Mouse (Mus musculus) hindbrain, embryonic 14.5 days (tissue): ENCODE results near the gene Ccdc180. TPM values are rescaled to one million over a fixed set of nuclear protein-coding genes. Genes with fewer than 3 reads are reported as not detected.

ENCODE experiments used
- ATAC-seq: fragments of 200-750 bp; cut with Nextera tagmentation; 2 replicates; pipeline ENCODE4 v1.8.0; 2017; ENCODE audit warnings: moderate number of reproducible peaks, mild to moderate bottlenecking, moderate TSS enrichment, moderate library complexity; ENCODE audit not compliant: low FRiP score
- DNase-seq: peaks from one replicate; pipeline ENCODE4 v3.0.0-alpha.2; 2015; ENCODE audit warnings: low spot score
- H3K27ac ChIP-seq: fragments of 300-500 bp; sonication (generic); 2 replicates; pipeline ENCODE4 v1.5.1; 2014; ENCODE audit warnings: mild to moderate bottlenecking, moderate library complexity
- H3K27me3 ChIP-seq: fragments of 300-500 bp; sonication (generic); 2 replicates; pipeline ENCODE4 v1.6.1; 2014; ENCODE audit warnings: mild to moderate bottlenecking, low read length, mixed read lengths; ENCODE audit not compliant: control insufficient read depth, insufficient read depth
- H3K36me3 ChIP-seq: fragments of 300-500 bp; sonication (generic); replicated peaks from 2 replicates; pipeline ENCODE4 v1.6.1; 2014; ENCODE audit not compliant: control insufficient read depth, insufficient read depth
- H3K4me1 ChIP-seq: fragments of 300-500 bp; sonication (generic); replicated peaks from 2 replicates; pipeline ENCODE4 v1.6.1; 2014; ENCODE audit warnings: antibody characterized with exemption, low read length, mixed read lengths; ENCODE audit not compliant: control insufficient read depth, insufficient read depth
- H3K4me2 ChIP-seq: fragments of 300-500 bp; sonication (generic); replicated peaks from 2 replicates; pipeline ENCODE4 v1.6.1; 2014; ENCODE audit warnings: mild to moderate bottlenecking, moderate library complexity
- H3K4me3 ChIP-seq: fragments of 300-500 bp; sonication (generic); replicated peaks from 2 replicates; pipeline ENCODE4 v1.5.1; 2014; ENCODE audit warnings: mild to moderate bottlenecking, low read length
- H3K9ac ChIP-seq: fragments of 300-500 bp; sonication (generic); 2 replicates; pipeline ENCODE4 v1.6.1; 2014
- H3K9me3 ChIP-seq: fragments of 300-500 bp; sonication (generic); 2 replicates; pipeline ENCODE4 v1.6.1; 2016; ENCODE audit warnings: low read length; ENCODE audit not compliant: control insufficient read depth
- WGBS: fragments of 180-500 bp; shearing (Covaris S2); extraction: QIAGEN DNeasy Blood & Tissue Kit; methylation state at CpG from one replicate; pipeline ENCODE4 v1.1.7; 2014; 5-methylcytosine and 5-hydroxymethylcytosine counted together
- polyA plus RNA-seq: library from polyadenylated mRNA; unstranded; fragments of >200 nt; fragmentation: Nextera tagmentation; extraction: Ambion mirVana; gene quantifications from 2 replicates; pipeline ENCODE4 v1.2.1, GENCODE M21; 2014

The Ccdc180 gene
- polyA plus RNA-seq, 1 experiment from 2014 or later: 0.59 TPM

DNA sequence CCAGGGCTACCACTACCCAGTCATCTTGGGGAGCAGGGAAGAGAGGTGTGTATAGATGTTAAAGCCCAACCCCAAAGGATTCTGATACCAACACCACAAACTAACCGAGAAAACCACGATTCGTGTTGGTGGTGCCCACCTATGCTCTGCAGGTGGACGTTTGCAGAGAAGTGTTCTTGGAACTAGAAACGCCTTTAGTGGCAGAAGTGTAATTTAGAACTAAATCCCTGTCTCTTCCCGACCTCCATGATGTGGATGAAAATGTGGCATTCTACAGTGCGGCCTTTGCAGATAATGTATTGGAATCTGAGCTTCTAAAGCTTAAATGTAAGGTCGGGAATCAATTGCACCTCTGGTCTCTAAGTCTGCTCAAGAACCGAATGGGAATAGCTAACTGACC is 82.8 kb downstream of the Ccdc180 start:
- DNase-seq: no peak
- Histone ChIP-seq H3K4me2 (peak overlapping the region; percentile 84), H3K36me3 (no peaks in the 10 kb centered on the region), H3K9me3 (no peaks in the 10 kb centered on the region), H3K27ac (peak overlapping the region; percentile 61; the same call in 1 of the 2 replicates), H3K4me1 (peaks cover 18% of the 10 kb centered on the region), H3K4me3 (peak overlapping the region; percentile 79), H3K27me3 (no peaks in the 10 kb centered on the region), H3K9ac (peak overlapping the region; percentile 75)
- WGBS: 34% methylated on average over 9 of the region's 9 CpGs
- no peak for ATAC-seq

DNA sequence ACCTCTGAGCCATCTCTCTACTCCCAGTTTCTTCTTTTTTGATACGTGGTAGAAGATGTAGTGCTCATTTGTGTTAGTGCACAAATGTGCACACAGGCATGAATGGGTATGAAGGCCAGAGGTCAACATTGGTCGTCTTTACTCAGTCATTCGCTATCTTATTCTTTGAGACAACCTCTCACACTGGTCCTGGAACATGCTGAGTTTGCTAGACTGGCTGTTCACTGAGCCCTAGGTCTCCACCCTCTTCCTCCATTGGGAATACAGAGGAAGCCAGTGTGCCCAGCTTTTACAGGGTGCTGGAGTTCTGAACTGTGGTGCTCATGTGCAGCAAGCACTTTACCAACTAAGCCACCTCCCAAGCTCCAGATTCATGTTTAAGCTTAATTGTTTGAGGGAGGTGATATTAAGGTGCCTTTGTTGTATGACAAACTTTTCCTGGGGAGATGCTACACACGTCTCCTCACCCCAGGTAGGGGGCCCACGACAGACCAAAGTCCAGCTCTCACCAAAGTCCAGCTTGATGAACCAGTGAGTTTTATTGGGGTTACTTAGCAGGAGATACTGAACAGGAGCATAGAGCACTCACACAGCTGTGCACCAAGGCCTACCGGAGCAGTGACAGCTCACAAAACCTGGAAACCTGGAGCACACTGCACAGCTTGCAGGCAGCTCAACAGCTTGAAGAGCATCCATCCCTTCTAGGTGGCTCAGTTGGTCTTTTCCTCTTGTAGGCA is 87.0 kb downstream of the Ccdc180 start:
- Histone ChIP-seq H3K36me3 (no peaks in the 10 kb centered on the region), H3K4me3 (no peak overlapping the region), H3K9ac (no peak overlapping the region), H3K27ac (no peak overlapping the region), H3K27me3 (no peaks in the 10 kb centered on the region), H3K4me2 (no peak overlapping the region), H3K4me1 (peaks cover 15% of the 10 kb centered on the region), H3K9me3 (no peaks in the 10 kb centered on the region)
- DNase-seq: no peak
- no peak for ATAC-seq
- 79% methylated on average over 6 of the region's 6 CpGs for WGBS

DNA sequence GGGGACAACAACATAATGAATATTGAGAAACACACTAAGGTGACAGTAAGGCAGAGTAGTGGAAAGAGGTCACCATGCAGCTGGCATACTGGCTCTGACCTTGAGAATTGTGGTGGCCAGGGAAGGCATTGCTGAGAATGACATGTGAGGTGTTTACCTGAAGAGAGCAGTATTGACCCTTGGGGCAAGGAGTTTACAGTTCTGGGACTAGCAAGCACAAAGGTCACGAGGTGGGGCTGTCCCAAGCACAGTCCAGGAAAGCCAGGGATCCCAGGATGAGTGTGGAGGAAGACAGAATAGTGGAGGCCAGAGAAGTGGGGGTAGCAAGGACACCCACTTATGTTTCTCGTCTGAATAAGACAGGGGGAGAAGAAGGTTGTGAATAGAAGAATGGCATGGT is 89.8 kb downstream of the Ccdc180 start:
- ATAC-seq (no peak), DNase-seq (no peak)
- H3K4me2 ChIP-seq: no peak overlapping the region
- no peak overlapping the region for H3K4me3 ChIP-seq
- H3K4me1 ChIP-seq: no peaks in the 10 kb centered on the region
- no peaks in the 10 kb centered on the region for H3K27me3 ChIP-seq
- no peaks in the 10 kb centered on the region for H3K36me3 ChIP-seq
- H3K9ac ChIP-seq: no peak overlapping the region
- no peaks in the 10 kb centered on the region for H3K9me3 ChIP-seq
- 52% methylated on average over 2 of the region's 2 CpGs for WGBS
- H3K27ac ChIP-seq: no peak overlapping the region

DNA sequence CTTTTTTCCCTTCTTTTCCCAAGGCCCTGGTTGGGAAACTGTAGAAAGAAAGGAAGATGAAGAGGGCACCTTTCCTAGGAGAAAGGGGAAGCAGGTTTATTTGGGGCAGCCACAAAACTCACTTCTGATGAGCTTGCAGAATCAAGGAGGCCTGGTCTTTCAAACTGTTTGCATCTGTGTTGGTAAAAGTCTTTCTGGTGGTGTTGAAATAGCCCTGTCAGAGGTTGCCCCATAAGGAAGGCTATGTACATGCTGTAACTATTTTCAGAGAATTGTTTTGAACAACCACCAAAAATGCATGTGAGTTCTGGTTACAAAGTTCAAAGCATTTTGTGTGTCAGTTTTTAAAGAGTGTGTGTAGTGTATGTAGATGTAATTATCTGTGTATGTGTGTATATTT is 91.0 kb downstream of the Ccdc180 start:
- Histone ChIP-seq H3K9ac (no peak overlapping the region), H3K27me3 (no peaks in the 10 kb centered on the region), H3K4me3 (no peak overlapping the region), H3K4me2 (no peak overlapping the region), H3K4me1 (no peaks in the 10 kb centered on the region), H3K27ac (no peak overlapping the region), H3K9me3 (no peaks in the 10 kb centered on the region), H3K36me3 (no peaks in the 10 kb centered on the region)
- no peak for DNase-seq
- no peak for ATAC-seq

DNA sequence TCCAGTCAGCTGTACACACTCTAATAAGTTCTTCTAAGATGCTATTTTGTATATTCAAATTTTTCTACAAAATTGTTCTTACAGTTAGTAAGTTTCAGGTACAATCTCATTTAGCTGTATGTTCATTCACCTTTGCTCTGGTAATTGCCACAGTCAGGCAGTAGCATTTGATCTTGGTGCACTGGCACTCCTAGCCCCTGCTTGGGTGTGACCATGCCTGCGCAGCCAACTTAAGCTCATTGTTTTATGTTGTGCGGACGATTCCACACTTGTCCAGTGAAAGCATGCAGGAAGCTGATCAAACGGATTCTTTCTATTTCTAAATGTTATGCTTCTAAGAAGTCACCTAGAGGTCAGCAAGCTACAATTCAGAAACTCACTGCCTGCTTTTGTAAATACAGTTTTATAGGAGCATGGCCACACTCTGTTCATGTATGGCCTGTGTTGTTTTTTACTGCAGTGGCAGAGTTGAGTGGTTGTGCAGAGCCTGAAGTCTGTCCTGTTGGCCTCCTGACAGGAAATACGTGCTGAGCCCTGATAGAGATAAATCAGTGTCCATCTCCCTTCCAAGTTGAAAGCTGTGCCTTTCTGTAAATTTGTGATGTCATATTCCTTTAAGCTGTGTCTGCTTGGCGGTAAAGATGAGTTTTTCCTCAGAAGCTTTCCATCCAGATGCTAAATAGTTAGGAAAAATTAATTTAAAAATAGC is 100.5 kb downstream of the Ccdc180 start:
- no peak overlapping the region for H3K9ac ChIP-seq
- H3K27me3 ChIP-seq: no peaks in the 10 kb centered on the region
- no peak overlapping the region for H3K4me3 ChIP-seq
- no peak overlapping the region for H3K27ac ChIP-seq
- H3K9me3 ChIP-seq: no peaks in the 10 kb centered on the region
- 83% methylated on average over 6 of the region's 6 CpGs for WGBS
- DNase-seq (no peak), ATAC-seq (no peak)
- H3K4me1 ChIP-seq: no peaks in the 10 kb centered on the region
- no peak overlapping the region for H3K4me2 ChIP-seq
- H3K36me3 ChIP-seq: peaks cover 42% of the 10 kb centered on the region

DNA sequence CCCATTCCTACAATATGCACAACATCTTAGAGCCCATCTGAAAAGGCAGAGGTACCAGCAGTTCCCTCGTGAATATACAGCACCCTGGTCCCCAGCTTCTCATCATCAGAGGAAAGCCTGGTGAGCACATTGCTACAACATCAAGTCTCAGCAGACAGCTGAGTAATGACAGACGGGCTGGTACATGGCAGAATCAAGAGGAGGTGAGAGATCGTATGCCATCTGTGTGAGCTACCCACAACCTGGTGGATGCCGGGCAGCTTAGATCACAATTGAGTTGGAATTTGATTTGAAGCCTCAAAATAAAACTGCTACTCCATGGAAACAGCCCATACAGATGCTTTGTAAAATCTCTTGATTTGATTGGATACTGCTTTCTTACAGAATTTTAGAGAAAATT is 108.4 kb downstream of the Ccdc180 start:
- H3K27ac ChIP-seq: no peak overlapping the region
- 90% methylated on average over 4 of the region's 4 CpGs for WGBS
- DNase-seq: no peak
- no peaks in the 10 kb centered on the region for H3K27me3 ChIP-seq
- no peak overlapping the region for H3K4me3 ChIP-seq
- H3K4me1 ChIP-seq: no peaks in the 10 kb centered on the region
- no peaks in the 10 kb centered on the region for H3K9me3 ChIP-seq
- ATAC-seq: no peak
- peaks cover 10% of the 10 kb centered on the region for H3K36me3 ChIP-seq
- H3K4me2 ChIP-seq: no peak overlapping the region
- H3K9ac ChIP-seq: no peak overlapping the region

Other genes with a start within 250 kb of the Ccdc180 start
- gene Aldh1b1, start 91.3 kb upstream of the Ccdc180 start, polyA plus RNA-seq: 9.6 and 10.8 TPM in 2 replicates
- gene Igfbpl1, start 63.4 kb upstream of the Ccdc180 start, polyA plus RNA-seq: 53.9 and 60.9 TPM in 2 replicates
- gene Stra6l, start 41.6 kb upstream of the Ccdc180 start, polyA plus RNA-seq: 0.23 and 0.50 TPM in 2 replicates
- 32.6 and 36.4 TPM in 2 replicates for gene Tdrd7, start 75.0 kb downstream of the Ccdc180 start, polyA plus RNA-seq
- gene Tmod1, start 148.6 kb downstream of the Ccdc180 start, polyA plus RNA-seq: 1.9 TPM in 2 replicates
- 75.6 and 84.9 TPM in 2 replicates for gene Ncbp1, start 248.3 kb downstream of the Ccdc180 start, polyA plus RNA-seq
- 17.5 and 21.6 TPM in 2 replicates for gene Tstd2, start 248.4 kb downstream of the Ccdc180 start, polyA plus RNA-seq